Mouse (Mus musculus) bone marrow macrophage, adult 2 months (primary cell): ENCODE data around the gene Noct.

Source experiments
- CTCF ChIP-seq: IDR thresholded peaks from 2 replicates; pipeline ENCODE4 v1.5.1; 2012; ENCODE audit warnings: low read depth, mild to moderate bottlenecking, low read length, moderate library complexity
- POLR2A ChIP-seq: IDR thresholded peaks from 2 replicates; pipeline ENCODE4 v1.6.1; 2012; ENCODE audit warnings: mild to moderate bottlenecking, low read depth, low read length, borderline replicate concordance

- TF ChIP-seq CTCF: no peak
- no peak for TF ChIP-seq POLR2A
Observed at GRCm38 (mm10) chr3:51201986-51202385, 22.3 kb upstream of the Noct start.
